Mouse (Mus musculus): ENCODE results near the gene Arhgap24.
A peak's percentile ranks its signal among the peaks of the same experiment; 100 is the strongest.

Arhgap24 gene

DNA sequence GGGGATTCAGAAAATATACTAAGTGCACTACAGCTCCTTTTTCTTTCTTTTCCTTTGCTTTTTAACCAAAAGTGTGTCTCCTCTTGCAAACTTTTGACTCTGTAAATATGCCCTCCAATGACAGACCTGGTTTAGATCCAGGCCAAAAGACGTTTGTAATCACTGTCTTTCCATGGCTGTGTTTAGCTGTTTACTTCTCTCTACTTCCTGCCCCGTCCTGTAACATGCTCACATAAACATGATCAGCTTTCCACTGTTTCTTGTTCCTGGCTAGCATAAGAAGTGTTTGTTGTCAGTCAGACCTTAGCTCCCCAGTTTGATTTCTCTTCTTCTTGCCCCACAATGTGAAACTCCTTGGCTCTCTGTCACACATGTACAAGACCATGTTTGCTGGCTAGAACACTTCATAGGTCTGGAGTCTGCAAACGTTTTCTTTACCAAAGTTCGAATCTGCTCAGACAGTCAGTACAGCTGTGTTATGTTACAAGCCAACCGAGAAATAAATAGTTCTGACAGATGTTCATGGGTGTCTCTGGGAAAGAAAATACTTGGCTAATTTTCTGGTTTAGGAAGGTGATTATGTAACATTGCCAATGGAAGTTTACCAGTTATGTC lies 189.6 kb downstream of the Arhgap24 start:
- no peak for DNase-seq (ENCODE audit: low spot score in 2 of 2)

DNA sequence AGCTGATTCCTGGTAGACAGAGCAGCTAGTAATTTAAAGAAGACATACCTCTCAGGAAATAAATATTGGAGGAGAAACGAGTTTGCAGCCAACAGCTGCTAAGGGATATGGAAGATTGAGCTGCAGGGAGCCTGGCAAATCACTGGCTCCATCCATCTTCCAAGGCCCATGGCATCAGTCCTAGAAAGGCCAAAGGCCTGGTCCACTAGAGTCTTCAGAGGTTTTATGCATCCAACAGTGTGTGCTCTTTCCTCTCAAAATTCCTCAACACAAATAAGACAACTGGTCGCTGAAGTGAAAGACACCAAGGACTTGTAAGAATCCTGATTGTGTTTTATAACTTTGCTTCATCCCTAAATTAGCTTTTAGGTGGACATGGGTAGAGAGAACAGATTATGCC lies 194.1 kb downstream of the Arhgap24 start:
- no peak for DNase-seq (ENCODE audit: low spot score in 2 of 2)

DNA sequence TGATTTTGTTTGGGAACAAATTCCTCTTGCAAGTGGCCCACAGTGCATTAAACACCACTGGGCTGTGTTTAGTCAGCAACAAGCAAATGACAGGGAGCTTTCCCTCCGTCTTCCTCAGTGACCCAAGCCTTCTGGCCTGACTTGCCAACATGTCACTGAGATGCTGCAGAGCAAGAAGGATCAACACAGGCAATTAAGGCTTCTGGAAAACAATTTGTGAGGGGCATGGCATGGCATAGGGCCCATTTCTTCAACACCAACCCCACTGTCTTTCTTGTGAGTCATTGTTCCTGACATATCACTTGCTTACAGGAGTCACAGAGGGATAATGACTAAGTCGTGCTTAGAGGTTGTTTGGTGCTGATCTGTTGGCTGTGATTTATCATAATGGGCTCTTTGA lies 196.0 kb downstream of the Arhgap24 start:
- DNase-seq (ENCODE audit: low spot score in 2 of 2) = no peak

DNA sequence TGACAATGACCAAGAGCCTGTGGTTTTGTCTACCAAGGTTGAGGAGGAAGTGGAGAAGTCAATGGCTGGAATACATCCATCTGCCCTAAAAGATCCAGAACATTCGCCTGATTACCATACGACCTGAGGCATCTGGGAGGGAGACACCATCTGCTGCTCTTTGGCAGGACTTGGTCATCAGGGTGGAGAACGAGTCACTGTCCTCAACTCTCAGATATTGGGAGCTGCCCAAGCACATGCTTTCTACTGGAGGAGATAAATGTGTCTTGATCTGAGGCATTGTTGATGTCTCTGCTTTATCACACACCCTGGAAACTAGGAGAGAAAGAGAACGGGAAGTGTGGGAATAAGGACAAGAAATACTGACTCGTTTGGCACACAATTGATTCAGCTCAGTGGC lies 206.5 kb downstream of the Arhgap24 start:
- DNase-seq (ENCODE audit: low spot score in 2 of 2) = no peak

DNA sequence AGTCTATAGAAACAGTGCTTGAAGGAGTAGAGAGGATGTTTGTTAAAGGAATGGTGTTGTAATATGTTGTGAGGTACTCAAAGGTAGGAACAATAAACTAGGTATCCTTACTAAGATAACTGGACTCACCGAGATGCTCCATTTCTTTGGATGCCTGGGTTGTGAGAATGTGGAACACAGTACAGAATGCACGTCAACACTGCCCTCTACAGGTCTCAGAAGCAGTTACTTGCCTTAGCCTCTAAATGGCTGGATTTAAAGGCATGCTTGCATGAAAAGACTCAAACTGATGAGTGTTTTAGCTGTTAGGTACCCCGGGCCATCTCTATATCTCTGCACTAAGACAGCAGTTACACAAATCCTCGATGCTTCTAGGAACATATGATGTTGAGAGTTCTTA lies 211.3 kb downstream of the Arhgap24 start:
- peak in 1 of 2 experiments; percentile 33 for DNase-seq (ENCODE audit: low spot score in 2 of 2)

DNA sequence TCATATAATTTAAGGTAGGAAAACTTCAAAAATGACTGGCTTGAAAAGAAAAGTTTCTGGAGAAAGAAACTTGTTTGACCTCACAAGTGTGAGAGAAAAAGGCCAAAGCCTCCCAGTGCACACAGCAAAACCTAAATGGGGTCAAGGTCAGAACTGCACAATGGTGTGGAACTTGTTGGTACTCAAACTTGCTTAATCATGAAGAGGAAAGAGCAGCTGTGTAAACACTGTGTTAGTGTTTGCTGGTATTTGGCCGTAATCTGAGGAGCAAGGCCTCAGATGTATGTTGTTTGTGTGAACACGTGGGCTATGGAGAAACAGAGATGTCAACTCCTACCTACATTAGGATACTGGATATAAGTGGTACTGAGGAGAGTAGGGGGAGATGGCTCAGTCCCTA lies 212.0 kb downstream of the Arhgap24 start:
- no peak for DNase-seq (ENCODE audit: low spot score in 2 of 2)

DNA sequence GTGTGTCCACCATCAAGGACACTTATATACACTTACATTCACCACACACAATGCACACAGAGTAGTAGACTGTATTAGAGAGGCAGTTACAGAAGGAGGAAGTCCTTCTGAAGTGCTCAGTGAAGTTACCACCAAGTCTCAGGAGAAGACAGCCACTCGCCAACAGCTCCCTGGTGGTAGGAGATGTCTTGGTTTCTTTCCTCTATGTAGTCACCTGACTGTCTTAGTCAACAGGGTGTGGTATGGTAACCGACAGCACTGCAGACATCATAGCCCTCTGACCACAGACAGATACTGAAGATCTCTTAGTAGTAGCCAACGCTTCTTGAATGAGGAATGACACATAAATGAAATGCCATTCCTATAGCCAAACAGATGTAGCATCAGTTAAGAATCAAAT lies 212.7 kb downstream of the Arhgap24 start:
- DNase-seq (ENCODE audit: low spot score in 2 of 2) = no peak

DNA sequence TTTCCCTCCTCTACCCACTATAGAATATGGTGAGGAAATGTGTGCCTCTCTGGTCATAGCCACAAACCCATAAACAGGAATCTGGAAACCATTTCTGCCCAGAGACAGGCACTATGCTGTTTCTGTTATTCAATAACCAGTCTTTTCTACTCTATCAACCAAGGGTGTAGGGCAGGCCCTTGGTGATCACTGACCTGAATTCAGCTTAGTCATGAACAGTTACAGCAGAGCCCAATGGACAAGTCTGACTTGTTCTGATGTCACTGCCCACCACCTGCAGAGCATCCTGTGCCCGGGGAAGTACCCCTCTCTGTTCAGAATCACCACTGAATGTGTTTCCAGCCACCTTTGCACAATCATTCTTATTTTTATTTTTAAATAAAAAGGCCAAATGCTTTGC lies 216.6 kb downstream of the Arhgap24 start:
- no peak for DNase-seq (ENCODE audit: low spot score in 2 of 2)

DNA sequence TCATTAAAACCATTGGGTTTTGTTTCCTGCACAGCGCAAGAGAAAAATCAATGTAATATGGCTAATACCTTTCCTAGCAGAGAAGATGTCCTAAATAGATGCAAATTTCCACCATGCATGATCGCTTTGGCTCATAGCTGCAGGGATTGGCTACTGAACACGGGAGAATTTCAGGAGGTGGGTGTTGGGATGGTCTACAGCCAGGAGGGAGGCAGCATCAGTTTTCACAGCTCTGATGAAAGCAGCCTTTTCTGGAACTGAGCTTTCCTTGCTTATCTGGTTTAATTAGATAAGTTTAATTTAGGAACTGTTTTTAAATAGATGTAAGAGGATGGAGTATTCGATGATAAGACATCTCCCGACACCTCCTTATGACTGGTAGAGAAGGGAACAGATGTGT lies 217.2 kb downstream of the Arhgap24 start:
- no peak for DNase-seq (ENCODE audit: low spot score in 2 of 2)

DNA sequence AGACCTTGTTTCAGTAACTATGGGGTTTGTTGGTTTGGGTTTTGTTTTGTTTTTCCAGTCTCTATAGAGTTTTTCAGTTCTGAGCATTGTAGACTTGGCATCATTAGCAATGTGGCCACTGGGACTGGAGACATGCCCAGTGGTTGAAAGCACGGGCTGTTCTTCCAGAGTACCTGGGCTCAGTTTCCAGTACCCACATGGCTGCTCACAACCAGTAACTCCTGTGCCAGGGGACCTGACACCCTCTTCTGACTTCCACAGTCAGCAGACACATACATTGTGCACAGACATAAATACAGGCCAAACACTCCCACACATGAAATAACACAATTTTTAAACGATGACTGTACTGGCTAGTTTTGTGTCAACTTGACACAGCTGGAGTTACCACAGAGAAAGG lies 217.7 kb downstream of the Arhgap24 start:
- DNase-seq (ENCODE audit: low spot score in 2 of 2) = no peak

DNA sequence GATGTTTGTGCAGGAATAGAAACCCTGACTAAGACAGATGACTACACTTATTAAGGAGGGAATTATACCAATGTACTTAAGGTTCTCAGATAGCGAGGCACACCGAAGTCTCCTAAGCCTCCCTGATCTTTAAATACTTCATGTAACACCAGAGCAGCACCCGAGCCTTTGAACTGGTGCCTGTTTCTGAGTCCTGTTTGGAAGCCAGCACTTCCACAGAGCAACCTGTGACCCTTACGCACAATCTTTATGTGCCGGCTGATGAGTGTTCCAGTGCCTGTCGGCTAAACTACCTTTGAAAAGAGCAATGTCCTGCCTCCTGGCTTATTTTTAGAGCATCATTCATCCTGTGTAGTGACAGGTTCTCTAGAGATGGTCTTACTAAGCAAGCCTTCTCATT lies 221.4 kb downstream of the Arhgap24 start:
- DNase-seq (ENCODE audit: low spot score in 2 of 2) = no peak

DNA sequence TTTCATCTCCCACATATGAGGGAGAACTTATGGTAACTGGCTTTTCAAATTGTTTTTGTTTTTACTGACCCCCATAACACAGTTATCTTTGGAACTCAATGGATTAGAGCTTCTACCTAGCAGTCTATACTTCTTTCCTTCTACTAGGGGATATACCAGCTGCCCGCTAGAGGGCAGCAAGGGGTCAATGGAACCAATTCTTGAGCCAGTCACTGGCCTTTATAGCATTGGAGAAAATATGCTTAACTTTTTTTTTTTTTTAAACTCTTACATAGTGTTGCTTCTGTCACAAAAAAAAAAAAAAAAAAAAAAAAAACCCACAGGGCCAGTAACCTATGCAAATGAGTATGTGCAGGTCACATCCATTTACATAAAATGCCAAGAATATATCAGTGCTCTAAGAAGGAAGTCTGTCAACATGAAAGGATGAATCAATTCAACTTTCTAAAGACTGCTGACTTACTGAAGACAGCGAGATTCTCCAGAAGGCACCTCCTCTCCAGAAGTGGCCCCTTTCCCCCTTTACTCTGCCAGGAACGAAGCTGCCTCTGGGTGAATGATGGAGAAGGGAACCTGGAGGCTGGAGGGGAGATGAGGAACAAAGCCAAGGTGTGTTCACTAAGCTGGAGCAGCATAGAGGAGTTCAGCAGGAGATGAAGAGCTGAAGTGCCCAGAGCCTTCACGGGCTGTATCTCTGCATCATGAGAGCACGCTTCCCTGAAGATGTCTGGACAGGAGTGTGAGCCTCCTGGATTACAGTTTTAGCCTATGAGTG lies 222.3 kb downstream of the Arhgap24 start:
- DNase-seq (ENCODE audit: low spot score in 2 of 2) = peak; percentile 33 to 76

DNA sequence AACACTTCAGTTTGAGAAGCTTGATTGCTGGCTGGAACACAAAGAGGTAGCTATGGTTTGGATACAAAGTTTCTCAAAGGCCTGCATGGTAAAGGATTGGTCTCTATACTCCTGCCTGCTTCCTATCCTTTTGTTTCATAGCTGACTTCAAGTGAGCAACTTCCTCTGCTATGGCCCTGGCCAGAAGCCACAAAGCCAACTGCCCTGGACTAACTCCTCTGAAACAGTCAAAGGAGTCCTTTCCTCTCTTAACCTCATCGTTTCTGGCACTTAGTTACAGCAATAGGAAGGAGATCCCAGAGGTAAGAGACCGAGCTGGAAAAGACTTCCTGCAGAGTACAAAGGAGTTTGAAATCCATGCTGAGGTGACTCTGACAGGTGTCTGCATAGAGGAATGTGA lies 224.0 kb downstream of the Arhgap24 start:
- DNase-seq (ENCODE audit: low spot score in 2 of 2) = no peak

DNA sequence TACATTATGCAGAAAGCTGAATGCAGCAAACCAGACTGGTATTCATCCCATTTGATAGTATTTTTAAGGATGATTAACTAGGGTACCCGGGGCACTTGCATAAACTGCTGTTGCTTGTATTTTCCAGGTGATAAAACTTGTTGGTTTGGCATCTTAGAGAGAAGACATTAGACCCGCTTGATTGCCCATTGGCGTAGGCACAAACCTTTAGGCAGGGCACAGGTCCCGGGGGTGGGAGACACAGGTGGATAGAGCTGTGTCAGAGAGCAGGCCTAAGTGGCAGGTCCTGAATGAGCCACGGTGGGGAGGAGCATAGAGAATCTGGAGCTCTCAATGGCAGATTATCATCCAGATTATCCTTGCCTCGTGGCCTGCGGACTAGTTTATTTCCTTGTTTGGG lies 229.1 kb downstream of the Arhgap24 start:
- DNase-seq (ENCODE audit: low spot score in 2 of 2) = no peak

DNA sequence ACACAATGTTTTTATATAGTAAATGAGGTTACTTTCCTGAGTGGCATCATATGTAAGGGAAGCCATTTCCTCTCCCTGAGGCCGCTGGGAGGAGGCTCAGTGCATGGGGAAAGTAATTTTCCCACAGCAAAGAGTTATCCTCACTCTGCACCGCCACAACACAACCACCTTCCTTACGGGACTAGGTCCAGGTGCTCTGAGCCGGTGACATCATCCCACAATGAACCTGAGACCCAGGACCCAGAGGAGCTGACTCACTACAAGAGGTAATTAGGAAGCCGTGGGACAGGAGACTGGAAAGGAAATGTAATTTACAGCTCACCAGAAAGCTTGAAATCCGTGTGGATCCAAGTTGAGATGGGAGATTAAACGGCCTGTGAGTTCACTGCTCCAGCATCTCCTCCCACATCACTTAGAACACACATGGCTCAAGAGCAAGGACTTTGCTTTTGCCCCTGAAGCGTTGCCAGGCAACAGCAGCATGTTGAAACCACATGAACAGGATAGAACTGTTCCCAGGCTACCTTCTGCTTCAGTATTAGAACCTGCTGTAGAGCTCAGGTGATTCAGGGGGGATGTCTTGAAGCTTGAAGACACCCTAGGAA lies 238.3 kb downstream of the Arhgap24 start:
- DNase-seq (ENCODE audit: low spot score in 2 of 2) = no peak

DNA sequence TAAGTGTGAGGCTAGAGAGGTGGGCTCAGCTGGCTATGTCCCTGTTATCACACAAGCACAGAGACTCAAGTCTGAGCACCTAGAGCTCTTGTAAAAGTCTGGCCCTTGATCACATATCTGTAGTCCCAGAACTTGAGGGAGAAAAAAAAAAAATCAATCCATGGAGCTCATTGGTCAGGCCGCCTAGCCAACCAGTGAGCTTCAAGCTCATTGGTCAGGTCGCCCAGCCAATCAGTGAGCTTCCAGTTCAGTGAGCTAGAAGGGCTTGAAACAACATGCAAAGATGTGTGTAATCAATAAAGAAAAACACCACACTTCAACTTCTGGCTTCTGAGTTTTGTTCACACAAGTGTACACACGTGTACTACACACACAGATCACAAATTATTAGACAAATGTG lies 242.4 kb downstream of the Arhgap24 start:
- no peak for DNase-seq (ENCODE audit: low spot score in 2 of 2)

DNA sequence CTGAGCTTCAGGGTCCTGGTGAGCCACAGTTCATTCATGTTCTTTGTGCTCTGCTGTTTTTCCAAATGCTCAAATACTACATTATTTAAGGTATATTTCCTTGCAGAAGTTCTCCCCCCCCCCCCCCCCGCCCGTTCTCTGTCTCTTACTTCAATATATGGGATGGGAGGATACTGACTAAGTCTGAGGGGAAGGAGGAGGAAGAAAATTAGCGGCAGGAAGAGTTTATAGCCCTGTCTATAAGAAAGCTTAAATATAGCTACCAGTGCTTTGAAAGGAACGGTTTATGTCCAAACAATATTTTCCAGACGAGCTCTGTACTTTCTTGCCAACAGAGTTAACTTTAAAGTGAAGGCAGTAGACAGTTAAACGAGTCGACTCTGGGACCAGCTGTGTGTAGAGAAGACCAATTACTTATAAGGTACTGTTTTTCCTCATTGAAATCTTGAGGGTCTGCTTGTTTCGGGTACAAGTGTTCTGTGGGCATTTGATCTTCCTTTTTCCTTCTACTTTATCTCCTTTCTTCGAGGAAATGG lies 243.7 kb downstream of the Arhgap24 start:
- no peak for DNase-seq (ENCODE audit: low spot score in 2 of 2)

DNA sequence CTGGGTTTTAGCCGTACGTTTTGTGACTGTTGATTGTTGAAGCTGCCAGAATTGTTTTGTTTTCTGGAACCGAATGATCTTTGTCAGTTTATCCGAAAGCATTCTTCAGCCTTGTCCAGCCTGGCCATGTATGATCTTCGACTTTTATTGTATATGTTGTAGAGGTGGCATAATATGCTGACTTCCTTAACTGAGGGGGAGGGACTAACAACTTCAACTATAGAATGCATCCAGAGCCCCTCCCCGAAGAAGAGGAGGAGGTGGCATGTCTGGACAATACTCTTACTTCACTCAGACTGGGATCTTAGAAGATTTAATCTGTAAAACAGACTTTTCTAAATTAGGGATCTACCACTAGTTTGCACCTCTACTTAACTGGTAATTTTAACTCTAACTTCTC lies 244.2 kb downstream of the Arhgap24 start:
- no peak for DNase-seq (ENCODE audit: low spot score in 2 of 2)

DNA sequence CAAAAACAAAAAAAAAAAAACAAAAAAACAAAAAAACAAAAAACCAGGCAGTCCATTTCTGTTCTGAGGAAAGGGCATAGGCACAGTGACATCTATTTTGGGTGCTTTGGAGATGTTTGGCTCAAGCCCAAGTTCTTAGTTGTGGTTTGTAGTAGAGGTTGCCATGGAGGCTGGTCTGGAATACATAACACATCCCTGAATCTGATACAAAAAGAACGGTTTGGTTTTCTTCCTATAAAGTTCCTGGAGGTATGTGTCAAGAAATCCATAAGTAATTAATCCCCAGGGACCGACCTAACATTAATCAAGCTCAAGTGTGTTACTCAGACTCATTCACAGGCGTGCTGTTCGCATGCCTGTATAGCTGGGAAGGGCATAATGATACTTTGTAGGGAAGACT lies 245.8 kb downstream of the Arhgap24 start:
- DNase-seq (ENCODE audit: low spot score in 2 of 2) = no peak

DNA sequence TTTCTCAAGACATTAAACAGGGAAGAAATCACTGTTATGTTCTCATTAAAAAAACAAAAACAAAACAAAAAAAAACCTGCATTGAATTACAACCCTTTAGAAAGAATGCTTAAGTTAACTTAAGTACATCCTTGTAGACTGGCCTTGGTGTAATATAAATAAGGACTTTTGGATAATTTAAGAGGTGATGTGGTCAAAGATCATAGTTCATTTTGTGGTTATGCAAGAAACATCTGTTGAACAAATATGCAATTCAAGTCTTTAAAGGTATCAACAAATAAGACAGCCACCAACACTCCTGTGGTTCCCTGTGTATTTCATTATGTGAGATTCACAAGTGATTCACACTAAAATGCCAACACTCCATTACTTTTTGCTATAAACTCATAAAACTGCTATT lies 247.3 kb downstream of the Arhgap24 start:
- DNase-seq (ENCODE audit: low spot score in 2 of 2) = no peak

DNA sequence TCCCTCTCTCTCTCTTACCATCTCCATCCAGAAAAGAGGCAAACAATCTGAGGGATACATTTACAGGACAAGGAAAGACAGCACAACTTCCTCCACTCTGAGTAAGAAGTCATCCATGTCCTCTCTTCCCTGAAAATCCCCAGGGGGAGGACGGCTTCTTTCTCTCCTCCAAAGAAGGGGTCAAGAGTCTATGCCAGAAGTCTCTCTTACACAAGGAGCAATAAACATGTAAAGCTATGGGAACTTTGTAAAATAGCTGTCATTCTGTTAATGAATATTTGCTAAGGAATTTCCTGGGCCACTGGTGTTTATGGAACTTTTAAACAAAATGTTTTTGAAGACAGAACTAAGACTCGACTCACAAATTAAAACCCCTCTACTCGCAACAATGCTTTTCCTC lies 248.3 kb downstream of the Arhgap24 start:
- DNase-seq (ENCODE audit: low spot score in 2 of 2) = no peak

DNA sequence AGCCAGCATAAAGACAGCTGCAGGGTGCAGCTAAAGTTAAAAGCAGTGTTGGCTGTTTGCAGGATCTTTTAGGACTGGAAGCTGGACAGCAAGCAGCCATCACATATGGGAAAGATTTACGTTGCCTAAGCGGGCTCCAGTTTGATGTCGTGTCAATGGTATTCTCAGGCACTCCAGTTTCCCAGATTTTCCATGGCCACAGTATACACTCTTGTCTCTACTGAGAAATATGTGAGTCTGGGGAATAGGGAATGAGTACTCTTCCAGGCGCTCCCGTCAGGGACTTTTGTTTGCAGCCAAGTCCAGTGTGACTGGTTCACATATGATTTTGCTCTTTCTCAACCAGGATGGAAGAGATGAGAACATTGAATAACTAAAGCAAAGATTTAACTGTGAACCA lies 254.9 kb downstream of the Arhgap24 start:
- peak in 1 of 2 experiments; percentile 25 for DNase-seq (ENCODE audit: low spot score in 2 of 2)

Measured in urinary bladder, postnatal 4 days (tissue).